Mouse (Mus musculus) lung, adult 2 months (tissue): Measurements from ENCODE around the gene Ins1. TPM values are rescaled to one million over a fixed set of nuclear protein-coding genes. Genes with fewer than 3 reads are reported as not detected.

Source experiments
- DNase-seq: peaks from one replicate; pipeline ENCODE4 v3.0.0; 2022
- H3K4me1 ChIP-seq: fragments of 200-500 bp; 2 replicates; pipeline ENCODE4 v1.6.1; 2011; ENCODE audit warnings: low read length; ENCODE audit not compliant: control insufficient read depth, insufficient read depth
- H3K4me3 ChIP-seq: fragments of 200-500 bp; replicated peaks from 2 replicates; pipeline ENCODE3; 2011; ENCODE audit warnings: low read depth, mild to moderate bottlenecking, control low read depth, low read length; ENCODE audit errors: extremely low read depth
- CTCF ChIP-seq: fragments of 200-500 bp; IDR thresholded peaks from 2 replicates; pipeline ENCODE4 v1.5.1; 2011; ENCODE audit warnings: mild to moderate bottlenecking, low read length, control low read depth; ENCODE audit not compliant: insufficient read depth
- POLR2A ChIP-seq: fragments of 200-500 bp; IDR thresholded peaks from 2 replicates; pipeline ENCODE4 v1.6.1; 2011; ENCODE audit warnings: low read depth, mild to moderate bottlenecking, control low read depth, low read length, borderline replicate concordance; ENCODE audit errors: extremely low read depth
- polyA plus RNA-seq: library from polyadenylated mRNA; depleted of rRNA; stranded (reverse); fragments of >200 nt; gene quantifications from 2 replicates; pipeline ENCODE4 v1.2.3, GENCODE M21; 2012; rRNA removed

The Ins1 gene
- 0.10 TPM in 1 of 2 replicates, not detected in the other for polyA plus RNA-seq

DNA sequence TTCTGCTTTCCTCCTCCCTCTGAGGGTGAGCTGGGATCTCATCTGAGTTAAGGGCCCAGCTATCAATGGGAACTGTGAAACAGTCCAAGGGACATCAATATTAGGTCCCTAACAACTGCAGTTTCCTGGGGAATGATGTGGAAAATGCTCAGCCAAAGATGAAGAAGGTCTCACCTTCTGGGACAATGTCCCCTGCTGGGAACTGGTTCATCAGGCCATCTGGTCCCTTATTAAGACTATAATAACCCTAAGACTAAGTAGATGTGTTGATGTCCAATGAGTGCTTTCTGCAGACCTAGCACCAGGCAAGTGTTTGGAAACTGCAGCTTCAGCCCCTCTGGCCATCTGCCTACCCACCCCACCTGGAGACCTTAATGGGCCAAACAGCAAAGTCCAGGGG lies at the start of gene Ins1:
Gene Ins1 (plus strand): TSS at position 301 of the 400 bp plus-strand sequence.
- Histone ChIP-seq H3K4me1 (no peaks in the 10 kb centered on the region), H3K4me3 (no peak within 1 kb of the TSS)
- TF ChIP-seq CTCF (no peak), POLR2A (no peak)
- DNase-seq = no peak
